Mouse (Mus musculus) hindbrain, embryonic 16.5 days (tissue): ENCODE results near the gene Mybl2. TPM values are rescaled to one million over a fixed set of nuclear protein-coding genes. Genes with fewer than 3 reads are reported as not detected.

Source experiments
- ATAC-seq: fragments of 200-750 bp; cut with Nextera tagmentation; 2 replicates; pipeline ENCODE4 v1.8.0; 2017; ENCODE audit warnings: moderate TSS enrichment, moderate library complexity
- H3K27ac ChIP-seq: fragments of 300-500 bp; sonication (generic); 2 replicates; pipeline ENCODE4 v1.5.1; 2014; ENCODE audit warnings: low read depth, mild to moderate bottlenecking, control low read depth, low read length, moderate library complexity
- H3K27me3 ChIP-seq: fragments of 300-500 bp; sonication (generic); replicated peaks from 2 replicates; pipeline ENCODE4 v1.6.1; 2014; ENCODE audit warnings: low read length; ENCODE audit not compliant: control insufficient read depth, insufficient read depth
- H3K36me3 ChIP-seq: fragments of 300-500 bp; sonication (generic); 2 replicates; pipeline ENCODE4 v1.6.1; 2014; ENCODE audit warnings: mild to moderate bottlenecking, low read length, moderate library complexity, mixed read lengths; ENCODE audit not compliant: control insufficient read depth, insufficient read depth
- H3K4me1 ChIP-seq: fragments of 300-500 bp; sonication (generic); 2 replicates; pipeline ENCODE4 v1.6.1; 2014; ENCODE audit warnings: low read depth, low read length; ENCODE audit not compliant: control insufficient read depth, insufficient read depth
- H3K4me2 ChIP-seq: fragments of 300-500 bp; sonication (generic); 2 replicates; pipeline ENCODE4 v1.6.1; 2014; ENCODE audit warnings: mild to moderate bottlenecking, low read length, control low read depth, moderate library complexity
- H3K4me3 ChIP-seq: fragments of 300-500 bp; sonication (generic); 2 replicates; pipeline ENCODE4 v1.5.1; 2014; ENCODE audit warnings: mild to moderate bottlenecking, low read length, control low read depth, moderate library complexity
- H3K9ac ChIP-seq: fragments of 300-500 bp; sonication (generic); 2 replicates; pipeline ENCODE4 v1.6.1; 2014; ENCODE audit warnings: low read depth, mild to moderate bottlenecking, control low read depth, low read length, moderate library complexity
- H3K9me3 ChIP-seq: fragments of 300-500 bp; sonication (generic); 2 replicates; pipeline ENCODE4 v1.6.1; 2014; ENCODE audit warnings: mild to moderate bottlenecking, low read length, moderate library complexity; ENCODE audit not compliant: control insufficient read depth
- WGBS: fragments of 180-500 bp; shearing (Covaris S2); extraction: QIAGEN DNeasy Blood & Tissue Kit; methylation state at CpG from one replicate; pipeline ENCODE4 v1.1.7; 2014; 5-methylcytosine and 5-hydroxymethylcytosine counted together
- polyA plus RNA-seq: library from polyadenylated mRNA; unstranded; fragments of >200 nt; fragmentation: Nextera tagmentation; extraction: Ambion mirVana; gene quantifications from 2 replicates; pipeline ENCODE4 v1.2.1, GENCODE M21; 2015

Gene Mybl2
- polyA plus RNA-seq, 1 experiment from 2014 or later = 3.8 TPM

GRCm38 (mm10) chr2:163062119-163062508 is 7.6 kb downstream of the Mybl2 start:
- 69% methylated on average over 6 of the region's 6 CpGs for WGBS
- H3K36me3 ChIP-seq = no peaks in the 10 kb centered on the region
- H3K4me3 ChIP-seq = no peak overlapping the region
- H3K9ac ChIP-seq = no peak overlapping the region
- H3K27me3 ChIP-seq = no peaks in the 10 kb centered on the region
- H3K4me2 ChIP-seq = no peak overlapping the region
- no peaks in the 10 kb centered on the region for H3K4me1 ChIP-seq
- no peaks in the 10 kb centered on the region for H3K9me3 ChIP-seq
- H3K27ac ChIP-seq = no peak overlapping the region
- no peak for ATAC-seq

- H3K4me3 ChIP-seq = no peak overlapping the region
- 87% methylated on average over 6 of the region's 6 CpGs for WGBS
- H3K9me3 ChIP-seq = no peaks in the 10 kb centered on the region
- H3K27ac ChIP-seq = no peak overlapping the region
- H3K36me3 ChIP-seq = no peaks in the 10 kb centered on the region
- no peak for ATAC-seq
- no peak overlapping the region for H3K9ac ChIP-seq
- H3K27me3 ChIP-seq = no peaks in the 10 kb centered on the region
- H3K4me2 ChIP-seq = no peak overlapping the region
- no peaks in the 10 kb centered on the region for H3K4me1 ChIP-seq
Observed at GRCm38 (mm10) chr2:163066326-163066725, 11.8 kb downstream of the Mybl2 start.

- 92% methylated on average over 1 of the region's 1 CpGs for WGBS
- H3K4me3 ChIP-seq = no peak overlapping the region
- H3K36me3 ChIP-seq = no peaks in the 10 kb centered on the region
- no peaks in the 10 kb centered on the region for H3K27me3 ChIP-seq
- H3K27ac ChIP-seq = no peak overlapping the region
- H3K9ac ChIP-seq = no peak overlapping the region
- H3K4me1 ChIP-seq = no peaks in the 10 kb centered on the region
- H3K4me2 ChIP-seq = no peak overlapping the region
- no peaks in the 10 kb centered on the region for H3K9me3 ChIP-seq
- ATAC-seq = no peak
Observed at GRCm38 (mm10) chr2:163067233-163067632, 12.7 kb downstream of the Mybl2 start.

- no peaks in the 10 kb centered on the region for H3K27me3 ChIP-seq
- WGBS = 92% methylated on average over 3 of the region's 3 CpGs
- no peaks in the 10 kb centered on the region for H3K4me1 ChIP-seq
- no peak overlapping the region for H3K27ac ChIP-seq
- ATAC-seq = no peak
- no peak overlapping the region for H3K4me3 ChIP-seq
- no peak overlapping the region for H3K9ac ChIP-seq
- no peaks in the 10 kb centered on the region for H3K9me3 ChIP-seq
- no peaks in the 10 kb centered on the region for H3K36me3 ChIP-seq
- H3K4me2 ChIP-seq = no peak overlapping the region
Observed at GRCm38 (mm10) chr2:163070213-163070612, 15.7 kb downstream of the Mybl2 start.

- ATAC-seq = no peak
- Histone ChIP-seq H3K27me3 (no peaks in the 10 kb centered on the region), H3K36me3 (no peaks in the 10 kb centered on the region), H3K4me2 (no peak overlapping the region), H3K9me3 (no peaks in the 10 kb centered on the region), H3K27ac (no peak overlapping the region), H3K4me1 (no peaks in the 10 kb centered on the region), H3K9ac (no peak overlapping the region), H3K4me3 (no peak overlapping the region)
- whole genome bisulfite sequencing = 83% methylated on average over 3 of the region's 3 CpGs
Observed at GRCm38 (mm10) chr2:163071590-163071989, 17.1 kb downstream of the Mybl2 start.

- H3K9ac ChIP-seq = no peak overlapping the region
- no peaks in the 10 kb centered on the region for H3K36me3 ChIP-seq
- no peaks in the 10 kb centered on the region for H3K27me3 ChIP-seq
- H3K4me2 ChIP-seq = no peak overlapping the region
- no peak overlapping the region for H3K4me3 ChIP-seq
- ATAC-seq = no peak
- 93% methylated on average over 9 of the region's 9 CpGs for WGBS
- H3K4me1 ChIP-seq = no peaks in the 10 kb centered on the region
- no peaks in the 10 kb centered on the region for H3K9me3 ChIP-seq
- no peak overlapping the region for H3K27ac ChIP-seq
Observed at GRCm38 (mm10) chr2:163073023-163073757, 18.7 kb downstream of the Mybl2 start.

GRCm38 (mm10) chr2:163074006-163074405 is 19.5 kb downstream of the Mybl2 start:
- Histone ChIP-seq H3K9ac (no peak overlapping the region), H3K36me3 (no peaks in the 10 kb centered on the region), H3K4me3 (no peak overlapping the region), H3K27ac (no peak overlapping the region), H3K27me3 (no peaks in the 10 kb centered on the region), H3K4me1 (no peaks in the 10 kb centered on the region), H3K9me3 (no peaks in the 10 kb centered on the region), H3K4me2 (no peak overlapping the region)
- no peak for ATAC-seq
- WGBS = 78% methylated on average over 7 of the region's 7 CpGs

- 94% methylated on average over 12 of the region's 12 CpGs for WGBS
- Histone ChIP-seq H3K4me1 (no peaks in the 10 kb centered on the region), H3K4me2 (no peak overlapping the region), H3K27me3 (no peaks in the 10 kb centered on the region), H3K9ac (no peak overlapping the region), H3K27ac (no peak overlapping the region), H3K36me3 (no peaks in the 10 kb centered on the region), H3K9me3 (no peaks in the 10 kb centered on the region), H3K4me3 (no peak overlapping the region)
- ATAC-seq = no peak
Observed at GRCm38 (mm10) chr2:163074808-163075207, 20.3 kb downstream of the Mybl2 start.

- H3K4me2 ChIP-seq = no peak overlapping the region
- no peak overlapping the region for H3K27ac ChIP-seq
- no peaks in the 10 kb centered on the region for H3K4me1 ChIP-seq
- no peaks in the 10 kb centered on the region for H3K36me3 ChIP-seq
- 81% methylated on average over 3 of the region's 3 CpGs for WGBS
- no peak for ATAC-seq
- no peak overlapping the region for H3K9ac ChIP-seq
- H3K9me3 ChIP-seq = no peaks in the 10 kb centered on the region
- no peaks in the 10 kb centered on the region for H3K27me3 ChIP-seq
- H3K4me3 ChIP-seq = no peak overlapping the region
Observed at GRCm38 (mm10) chr2:163075234-163075633, 20.7 kb downstream of the Mybl2 start.
